Mouse (Mus musculus) embryonic facial prominence, embryonic 12.5 days (tissue): ENCODE results near the gene Slc22a16. TPM values are rescaled to one million over a fixed set of nuclear protein-coding genes. Genes with fewer than 3 reads are reported as not detected.
"Not testable (repeated sequence)": the region's sequence is repeated elsewhere in the genome, so short reads cannot be mapped to it uniquely, and the experiment has no call there.

Source experiments
- ATAC-seq: fragments of 200-750 bp; cut with Nextera tagmentation; 2 replicates; pipeline ENCODE4 v1.8.0; 2017; ENCODE audit not compliant: insufficient number of reproducible peaks, insufficient read depth, low FRiP score, low TSS enrichment
- H3K27ac ChIP-seq: fragments of 300-500 bp; sonication (generic); 2 replicates; pipeline ENCODE4 v1.5.1; 2016; ENCODE audit warnings: mild to moderate bottlenecking
- H3K27me3 ChIP-seq: fragments of 300-500 bp; sonication (generic); 2 replicates; pipeline ENCODE4 v1.6.1; 2016; ENCODE audit warnings: mild to moderate bottlenecking, moderate library complexity
- H3K36me3 ChIP-seq: fragments of 300-500 bp; sonication (generic); 2 replicates; pipeline ENCODE4 v1.6.1; 2016; ENCODE audit warnings: mild to moderate bottlenecking
- H3K4me1 ChIP-seq: fragments of 300-500 bp; sonication (generic); 2 replicates; pipeline ENCODE4 v1.6.1; 2016
- H3K4me2 ChIP-seq: fragments of 300-500 bp; sonication (generic); replicated peaks from 2 replicates; pipeline ENCODE4 v1.6.1; 2016; ENCODE audit warnings: mild to moderate bottlenecking, moderate library complexity
- H3K4me3 ChIP-seq: fragments of 300-500 bp; sonication (generic); 2 replicates; pipeline ENCODE4 v1.5.1; 2016; ENCODE audit warnings: mild to moderate bottlenecking
- H3K9ac ChIP-seq: fragments of 300-500 bp; sonication (generic); 2 replicates; pipeline ENCODE4 v1.6.1; 2016; ENCODE audit warnings: mild to moderate bottlenecking, moderate library complexity
- H3K9me3 ChIP-seq: fragments of 300-500 bp; sonication (generic); 2 replicates; pipeline ENCODE4 v1.6.1; 2016; ENCODE audit warnings: mild to moderate bottlenecking, moderate library complexity
- WGBS: fragments of 180-500 bp; shearing (Covaris S2); methylation state at CpG from one replicate; pipeline ENCODE4 v1.1.7; 2016; 5-methylcytosine and 5-hydroxymethylcytosine counted together
- polyA plus RNA-seq: library from polyadenylated mRNA; unstranded; fragments of >200 nt; fragmentation: Nextera tagmentation; extraction: Ambion mirVana; gene quantifications from 2 replicates; pipeline ENCODE4 v1.2.1, GENCODE M21; 2016

Slc22a16 gene
- polyA plus RNA-seq, 1 experiment from 2014 or later: not detected

DNA sequence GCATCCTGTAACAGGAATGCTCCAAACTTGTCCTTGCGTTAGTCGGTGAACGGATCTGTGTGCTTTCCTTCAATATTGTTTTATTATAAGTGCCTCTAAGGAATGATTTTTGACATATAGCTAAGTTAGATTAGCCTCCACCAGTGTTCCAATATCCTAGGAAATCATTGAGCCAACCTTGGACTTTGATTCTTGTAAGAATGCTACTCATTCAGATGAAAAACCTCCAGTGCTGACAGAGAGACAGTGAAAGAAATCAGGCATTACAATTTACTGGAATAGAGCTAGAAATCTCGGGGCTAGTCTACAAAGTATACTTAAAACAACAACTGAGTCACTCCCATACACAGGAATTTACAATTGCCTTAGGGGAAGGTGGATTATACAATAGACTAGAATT, 37.5 kb upstream of the Slc22a16 start:
- not testable (repeated sequence) for H3K4me3 ChIP-seq, H3K9me3 ChIP-seq, H3K4me2 ChIP-seq, ATAC-seq, H3K27me3 ChIP-seq, H3K36me3 ChIP-seq, H3K27ac ChIP-seq, H3K9ac ChIP-seq, H3K4me1 ChIP-seq
- 91% methylated on average over 4 of the region's 4 CpGs for WGBS

DNA sequence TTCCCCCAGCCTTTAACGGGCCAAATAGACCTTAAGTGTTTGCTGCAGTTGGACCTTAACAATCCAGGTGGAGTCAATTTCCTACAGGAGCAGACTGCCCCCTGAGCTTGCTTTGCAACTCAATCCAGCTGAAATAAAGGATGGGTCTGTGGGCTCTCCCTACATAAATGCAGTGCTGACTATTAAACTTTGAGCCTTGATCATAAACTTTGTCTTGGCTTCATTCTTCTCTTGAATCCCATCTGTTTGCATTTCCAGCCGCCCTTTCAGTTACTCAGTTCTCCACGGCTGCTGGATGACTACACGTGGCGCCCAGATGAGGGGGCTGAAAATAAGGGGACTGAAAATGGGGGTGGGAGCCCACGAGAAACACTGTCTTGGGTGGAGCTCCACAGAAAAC, 28.8 kb upstream of the Slc22a16 start:
- Histone ChIP-seq H3K4me2 (no peak overlapping the region), H3K9me3 (no peaks in the 10 kb centered on the region), H3K27ac (no peak overlapping the region), H3K9ac (no peak overlapping the region), H3K36me3 (no peaks in the 10 kb centered on the region), H3K4me1 (no peaks in the 10 kb centered on the region), H3K27me3 (no peaks in the 10 kb centered on the region), H3K4me3 (no peak overlapping the region)
- 34% methylated on average over 6 of the region's 6 CpGs for WGBS
- no peak for ATAC-seq

DNA sequence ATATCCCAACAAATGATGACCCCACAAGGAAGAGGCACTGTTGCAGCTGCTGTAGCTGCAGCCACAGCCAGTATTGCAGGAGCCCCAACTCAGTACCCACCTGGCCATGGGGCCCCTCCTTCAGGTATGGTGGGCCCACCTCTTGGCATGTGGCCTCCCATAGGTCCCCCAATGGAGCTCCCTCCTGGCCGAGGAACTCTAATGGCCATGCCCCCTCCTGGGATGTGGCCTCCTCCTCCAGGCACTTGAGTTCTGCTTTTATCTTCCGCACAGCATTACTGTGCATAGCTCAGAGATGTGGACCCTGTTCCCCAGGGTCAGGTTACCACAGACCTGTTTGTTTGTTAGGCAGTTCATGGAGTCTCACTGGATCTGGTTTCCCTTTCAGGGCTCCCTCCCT, 20.8 kb upstream of the Slc22a16 start:
- Histone ChIP-seq H3K36me3 (no peaks in the 10 kb centered on the region), H3K4me3 (no peak overlapping the region), H3K4me1 (0 out of 2 replicates have a peak, but pooled peaks cover 4% of the 10 kb centered on the region), H3K27me3 (no peaks in the 10 kb centered on the region), H3K9me3 (no peaks in the 10 kb centered on the region), H3K9ac (no peak overlapping the region), H3K4me2 (no peak overlapping the region), H3K27ac (no peak overlapping the region)
- 0 out of 2 replicates have a peak, but pooled peaks have one; percentile 60 for ATAC-seq
- 41% methylated on average over 2 of the region's 2 CpGs for WGBS

DNA sequence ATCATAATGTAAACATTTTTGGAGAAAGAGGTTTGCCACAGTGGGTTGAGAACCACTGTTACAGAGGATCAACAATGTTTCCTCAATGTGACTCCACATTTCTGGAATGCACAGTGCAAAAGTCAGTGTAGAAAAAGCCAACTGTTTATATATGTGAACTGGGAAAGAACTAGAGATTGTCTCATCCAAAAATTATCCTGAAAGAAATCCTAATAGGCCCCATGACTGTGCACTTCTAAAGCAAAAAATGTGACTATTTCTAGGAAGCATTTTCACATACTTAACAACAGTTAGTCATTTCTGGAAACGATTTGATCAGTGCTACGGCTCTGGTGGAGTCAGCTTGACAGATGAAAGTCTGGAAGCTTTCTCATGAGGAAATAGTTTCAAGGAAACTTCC, 18.3 kb upstream of the Slc22a16 start:
- H3K4me1 ChIP-seq: 0 out of 2 replicates have a peak, but pooled peaks cover 4% of the 10 kb centered on the region
- H3K36me3 ChIP-seq: no peaks in the 10 kb centered on the region
- WGBS: 36% methylated on average over 2 of the region's 2 CpGs
- H3K4me3 ChIP-seq: no peak overlapping the region
- no peak for ATAC-seq
- no peak overlapping the region for H3K9ac ChIP-seq
- H3K9me3 ChIP-seq: no peaks in the 10 kb centered on the region
- H3K27ac ChIP-seq: no peak overlapping the region
- no peaks in the 10 kb centered on the region for H3K27me3 ChIP-seq
- H3K4me2 ChIP-seq: no peak overlapping the region

DNA sequence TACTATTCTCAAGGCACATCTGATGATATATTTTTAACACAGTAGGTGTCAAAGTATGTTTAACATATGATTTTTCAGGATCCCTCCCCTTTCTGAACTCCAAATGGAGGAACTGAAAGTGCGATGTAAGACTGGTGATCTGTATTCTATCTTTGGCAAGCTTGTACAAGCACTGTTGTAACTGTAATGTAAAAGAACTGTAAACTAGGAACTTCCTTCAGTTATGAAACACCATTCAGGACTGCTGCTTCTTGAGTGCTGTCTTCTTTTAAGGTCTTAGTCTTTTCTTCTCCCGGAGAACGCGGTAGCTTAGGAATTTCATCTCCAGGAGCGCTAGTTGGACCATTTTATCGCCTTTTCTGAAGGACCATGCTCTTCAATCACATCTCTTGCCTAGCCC, 4.4 kb upstream of the Slc22a16 start:
- not testable (repeated sequence) for H3K9me3 ChIP-seq, H3K36me3 ChIP-seq, H3K9ac ChIP-seq, H3K4me3 ChIP-seq, H3K4me1 ChIP-seq, H3K27me3 ChIP-seq, H3K27ac ChIP-seq, ATAC-seq, H3K4me2 ChIP-seq
- WGBS: 95% methylated on average over 6 of the region's 6 CpGs

DNA sequence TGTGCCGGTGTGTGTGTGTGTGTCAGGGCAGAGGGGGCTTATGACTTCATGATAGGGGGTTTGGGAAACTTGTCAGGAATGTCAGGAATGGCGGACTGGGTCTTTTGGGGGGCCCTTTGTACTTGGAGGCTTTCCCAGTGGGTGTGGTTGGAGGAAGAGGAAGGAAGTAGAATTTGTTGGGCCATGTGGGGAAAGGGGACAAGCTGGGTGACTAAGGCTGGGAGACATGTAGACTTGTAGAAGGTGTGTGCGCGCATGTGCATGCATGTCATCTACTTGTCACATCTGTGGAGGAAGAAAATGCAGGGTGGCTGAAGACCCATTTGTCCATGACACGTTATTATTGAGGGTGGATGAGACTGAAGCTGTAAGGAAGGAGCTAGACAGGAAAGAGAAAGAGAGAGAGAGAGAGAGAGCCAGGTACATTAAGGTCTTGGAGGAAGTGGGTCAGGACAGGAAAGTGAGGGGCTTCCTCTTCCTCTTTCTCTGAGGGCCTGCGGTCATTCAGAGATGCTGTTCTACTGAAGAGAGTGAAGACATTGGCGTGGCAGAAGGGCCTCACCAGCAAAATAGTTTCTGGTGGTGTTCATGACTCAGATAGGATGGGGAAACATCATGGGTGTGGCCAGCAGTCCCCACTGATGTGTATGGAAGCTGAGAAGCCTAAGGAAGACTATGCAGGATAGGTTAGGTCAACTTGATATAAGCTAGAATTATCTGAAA, 5.9 kb downstream of the Slc22a16 start:
- WGBS: 90% methylated on average over 7 of the region's 7 CpGs
- Histone ChIP-seq H3K9ac (no peak overlapping the region), H3K4me3 (no peak overlapping the region), H3K36me3 (no peaks in the 10 kb centered on the region), H3K4me2 (no peak overlapping the region), H3K27ac (no peak overlapping the region), H3K4me1 (no peaks in the 10 kb centered on the region), H3K27me3 (no peaks in the 10 kb centered on the region), H3K9me3 (no peaks in the 10 kb centered on the region)
- ATAC-seq: no peak

DNA sequence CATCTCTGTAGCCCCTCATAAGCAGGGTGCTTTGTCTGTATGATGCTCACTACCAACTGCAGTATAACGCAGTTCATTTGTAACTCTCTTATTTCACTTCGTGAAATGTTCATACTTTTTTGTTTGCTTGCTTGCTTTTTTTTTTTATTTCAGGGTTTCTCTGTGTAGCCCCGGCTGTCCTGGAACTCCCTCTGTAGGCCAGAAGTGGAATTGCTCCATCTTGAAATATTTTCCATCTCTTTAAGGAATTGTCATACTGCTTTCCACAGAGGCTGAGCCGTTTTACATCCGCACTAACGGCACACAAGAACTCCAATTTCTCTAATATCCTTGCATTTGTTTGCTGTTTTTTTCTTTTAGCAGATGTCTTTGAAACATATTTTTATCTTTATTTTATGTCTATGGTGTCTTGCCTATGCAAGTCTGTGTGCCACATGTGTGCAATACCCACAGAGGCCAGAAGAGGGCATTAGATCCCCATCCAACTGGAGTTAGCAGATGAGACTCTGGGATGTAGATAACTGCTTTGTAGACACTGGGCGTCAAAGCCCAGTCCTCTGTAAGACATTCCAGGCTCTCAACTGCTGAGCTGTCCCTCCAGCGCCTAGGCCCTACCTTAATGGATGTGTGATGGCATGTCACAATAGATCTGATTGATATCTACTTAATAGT, 13.6 kb downstream of the Slc22a16 start:
- WGBS: 77% methylated on average over 8 of the region's 8 CpGs
- no peak for ATAC-seq
- Histone ChIP-seq H3K27me3 (no peaks in the 10 kb centered on the region), H3K9me3 (no peaks in the 10 kb centered on the region), H3K4me3 (no peak overlapping the region), H3K9ac (no peak overlapping the region), H3K36me3 (no peaks in the 10 kb centered on the region), H3K4me2 (no peak overlapping the region), H3K27ac (no peak overlapping the region), H3K4me1 (no peaks in the 10 kb centered on the region)

DNA sequence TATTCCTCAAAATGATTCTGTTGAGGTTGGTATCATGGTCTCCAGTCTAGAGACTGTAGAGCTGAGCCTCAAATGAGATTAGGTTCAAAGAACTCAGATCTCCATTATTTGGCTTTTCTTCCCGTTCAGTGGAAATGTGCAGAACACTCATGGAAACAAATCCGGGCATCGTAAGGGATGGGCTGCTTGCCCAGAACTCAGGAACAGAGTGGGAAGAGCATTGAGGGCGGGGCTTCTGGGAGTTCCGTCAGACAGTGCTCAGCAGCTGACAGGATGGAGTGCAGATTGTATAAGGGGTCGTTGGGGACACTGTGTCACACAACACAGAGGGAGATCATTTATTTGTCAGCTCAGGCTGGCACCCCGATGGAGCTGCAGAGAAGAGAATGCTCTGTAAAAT, 22.1 kb downstream of the Slc22a16 start:
- H3K4me2 ChIP-seq: no peak overlapping the region
- ATAC-seq: no peak
- H3K4me1 ChIP-seq: no peaks in the 10 kb centered on the region
- no peaks in the 10 kb centered on the region for H3K27me3 ChIP-seq
- H3K9me3 ChIP-seq: no peaks in the 10 kb centered on the region
- H3K27ac ChIP-seq: no peak overlapping the region
- WGBS: 71% methylated on average over 7 of the region's 7 CpGs
- no peaks in the 10 kb centered on the region for H3K36me3 ChIP-seq
- H3K9ac ChIP-seq: no peak overlapping the region
- no peak overlapping the region for H3K4me3 ChIP-seq

DNA sequence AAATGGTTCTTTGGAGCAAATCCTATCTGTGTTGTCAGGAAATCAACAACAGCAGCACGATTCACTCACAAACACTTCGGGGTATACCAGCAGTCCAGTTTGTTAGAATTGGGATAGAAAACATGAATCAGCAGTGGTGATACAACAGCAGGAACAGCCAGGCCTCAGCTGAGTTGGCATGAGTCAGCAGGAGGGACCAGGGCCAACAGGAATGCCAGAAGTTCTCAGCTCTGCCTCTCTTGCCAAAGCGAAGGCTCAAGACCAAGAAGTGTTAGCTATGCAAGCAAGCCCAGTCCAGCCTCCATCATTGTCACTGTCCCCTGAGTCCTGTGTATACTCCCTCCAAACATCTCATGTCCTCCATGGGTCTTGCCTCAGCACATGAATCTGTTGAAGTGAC, 27.0 kb downstream of the Slc22a16 start:
- 93% methylated on average over 3 of the region's 3 CpGs for WGBS
- Histone ChIP-seq H3K4me2 (no peak overlapping the region), H3K27me3 (no peaks in the 10 kb centered on the region), H3K9me3 (no peaks in the 10 kb centered on the region), H3K36me3 (no peaks in the 10 kb centered on the region), H3K9ac (no peak overlapping the region), H3K4me3 (no peak overlapping the region), H3K4me1 (no peaks in the 10 kb centered on the region), H3K27ac (no peak overlapping the region)
- no peak for ATAC-seq

DNA sequence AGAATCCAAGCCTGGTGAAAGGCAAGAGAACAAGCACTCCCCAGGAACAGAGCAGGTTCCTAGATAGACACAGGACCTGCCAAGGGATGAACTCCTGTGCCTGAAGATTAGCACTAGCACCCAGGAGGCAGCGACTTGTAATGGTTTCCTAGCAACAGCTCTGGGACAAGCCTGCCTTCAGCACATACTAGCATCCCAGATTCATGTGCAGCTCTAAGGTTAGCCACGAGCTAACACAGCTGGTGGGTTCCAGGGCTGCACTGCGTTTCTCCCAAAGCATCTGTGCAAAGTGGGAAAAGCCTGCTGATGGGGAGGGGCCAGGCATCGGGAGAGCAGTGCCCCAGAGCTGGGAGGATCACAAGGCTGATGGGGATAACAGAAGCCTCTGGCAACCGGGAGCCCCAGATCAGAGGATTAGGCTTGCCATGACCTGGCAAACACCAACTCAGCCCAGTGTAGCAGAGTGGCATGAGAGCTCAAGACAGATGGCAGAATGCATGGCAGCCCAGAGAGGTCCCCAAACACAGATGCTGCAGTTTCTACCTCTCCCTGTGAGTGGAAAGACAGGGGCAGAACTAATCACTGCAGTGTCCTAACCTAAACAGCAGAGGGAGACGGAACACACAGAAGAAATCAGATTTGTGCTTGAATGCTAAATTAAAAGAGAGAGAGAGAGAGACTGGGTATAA, 34.7 kb downstream of the Slc22a16 start:
- Histone ChIP-seq H3K27me3 (no peaks in the 10 kb centered on the region), H3K4me1 (no peaks in the 10 kb centered on the region), H3K9ac (no peak overlapping the region), H3K9me3 (peaks cover 10% of the 10 kb centered on the region; the same call in 1 of the 2 replicates), H3K36me3 (no peaks in the 10 kb centered on the region), H3K27ac (no peak overlapping the region), H3K4me3 (no peak overlapping the region), H3K4me2 (no peak overlapping the region)
- ATAC-seq: no peak
- 50% methylated on average over 6 of the region's 6 CpGs for WGBS

DNA sequence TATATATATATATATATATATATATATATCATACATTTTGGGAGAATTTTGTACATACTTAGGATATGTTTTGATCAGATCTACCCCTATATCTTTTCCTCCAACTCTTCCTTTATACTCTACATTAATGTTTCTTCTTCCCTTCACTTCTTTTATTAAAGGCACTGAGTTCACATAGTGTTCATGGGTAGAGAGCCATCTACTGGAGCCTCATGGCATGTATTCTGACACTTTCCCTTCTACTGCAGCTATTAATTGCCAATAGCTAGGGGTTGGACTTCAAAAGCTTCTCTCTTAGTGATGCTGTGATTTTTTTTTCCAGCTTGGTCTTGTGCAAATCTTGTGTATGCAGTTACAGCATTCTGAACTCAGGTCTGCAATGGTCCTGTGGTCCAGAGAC, 47.8 kb downstream of the Slc22a16 start:
- ATAC-seq: no peak
- no peak overlapping the region for H3K4me2 ChIP-seq

DNA sequence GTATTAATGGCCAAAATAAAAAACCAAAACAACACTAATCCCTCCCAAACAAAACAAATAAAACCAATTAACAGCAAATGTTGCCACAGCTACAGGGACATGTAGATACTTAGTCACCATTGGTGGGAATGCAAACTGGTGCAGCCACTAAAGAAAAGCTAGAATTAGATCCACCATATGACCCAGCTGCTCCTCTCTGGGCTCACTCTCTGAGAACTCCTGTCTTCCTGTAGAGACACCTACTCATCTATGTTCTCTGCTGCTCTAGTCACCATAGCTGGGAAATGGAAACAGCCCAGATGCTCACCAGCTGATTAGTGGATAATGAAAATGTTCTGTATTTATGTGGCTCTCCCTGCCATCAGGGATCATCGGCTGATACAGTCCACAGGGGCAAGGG, 49.6 kb downstream of the Slc22a16 start:
- WGBS: 50% methylated on average over 1 of the region's 1 CpGs
- no peak for ATAC-seq
- H3K4me1 ChIP-seq: no peaks in the 10 kb centered on the region
- no peak overlapping the region for H3K27ac ChIP-seq
- H3K27me3 ChIP-seq: no peaks in the 10 kb centered on the region
- H3K9me3 ChIP-seq: no peaks in the 10 kb centered on the region
- H3K36me3 ChIP-seq: no peaks in the 10 kb centered on the region
- H3K9ac ChIP-seq: no peak overlapping the region
- H3K4me2 ChIP-seq: no peak overlapping the region
- no peak overlapping the region for H3K4me3 ChIP-seq

More for the DNA sequence above, 47.8 kb downstream of the Slc22a16 start:
- Histone ChIP-seq H3K36me3 (no peaks in the 10 kb centered on the region), H3K4me1 (no peaks in the 10 kb centered on the region), H3K9me3 (no peaks in the 10 kb centered on the region), H3K9ac (no peak overlapping the region), H3K4me3 (no peak overlapping the region), H3K27me3 (no peaks in the 10 kb centered on the region), H3K27ac (no peak overlapping the region)
